Mouse (Mus musculus) lung, postnatal 14 days (tissue): ENCODE results near the gene Btbd35f2.
"Not testable (repeated sequence)": the region's sequence is repeated elsewhere in the genome, so short reads cannot be mapped to it uniquely, and the experiment has no call there.

Experiments used
- DNase-seq: peaks from one replicate; pipeline ENCODE4 v3.0.0; 2021

The Btbd35f2 gene

DNA sequence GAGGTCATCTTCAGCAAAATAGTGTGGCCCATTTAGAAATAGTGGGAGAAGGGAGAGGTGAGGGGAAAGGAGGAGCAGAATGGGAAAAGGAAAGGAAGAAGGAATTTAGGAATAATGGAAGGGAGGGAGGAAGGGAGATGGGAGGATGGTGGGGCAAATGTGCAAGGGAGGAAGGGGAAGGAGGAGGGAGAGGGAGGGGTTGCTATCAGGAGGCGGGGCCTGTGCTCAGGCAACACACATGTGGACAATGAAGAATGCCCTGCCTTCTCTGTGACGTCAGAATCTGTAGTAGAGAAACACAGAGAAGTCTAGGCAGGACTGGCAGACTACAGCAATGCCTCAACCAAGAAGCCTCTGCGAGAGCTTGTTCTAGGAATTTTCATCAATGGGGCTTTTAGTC lies at the start of gene Btbd35f2:
TSS of gene Btbd35f2 (plus strand) at position 301 of the 400 bp plus-strand sequence.
- DNase-seq = not testable (repeated sequence)
